10 mouse cellular contexts compared by ENCODE assay signal in the genomic region with DNA sequence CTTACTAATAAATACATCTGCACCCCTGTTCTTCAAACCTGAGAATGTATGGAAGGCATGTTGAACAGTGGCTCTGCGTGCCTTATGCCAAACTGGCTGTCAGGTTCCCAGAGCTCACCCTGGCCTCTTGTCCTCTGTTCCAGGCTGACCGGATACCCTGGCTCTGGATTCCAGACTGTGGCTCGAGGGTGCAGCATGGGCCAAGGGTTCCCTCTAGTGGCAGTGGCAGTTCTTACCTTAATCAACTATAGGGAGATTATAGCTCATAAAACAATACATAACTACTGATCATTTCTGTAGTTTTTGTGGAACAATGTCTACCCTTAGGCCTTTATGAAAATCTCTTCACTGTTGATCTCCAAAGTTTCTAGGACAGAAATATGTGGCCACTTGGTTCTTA. TPM values are rescaled to one million over a fixed set of nuclear protein-coding genes. Genes with fewer than 3 reads are reported as not detected.
A peak's percentile ranks its signal among the peaks of the same experiment; 100 is the strongest.
DNase-seq lines count a peak whose midpoint lies in the region; ATAC-seq and TF ChIP-seq lines count a peak whose summit lies in the region.
"Had no signal": no experiment of that assay in that cellular context is flagged by ENCODE, and none has a peak within 500 bp of the region (broad histone marks: within the 10 kb centered on the region; RNA-seq: fewer than 3 reads in every experiment).

No protein-coding gene starts in this region.

- H3K36me3 ChIP-seq in forebrain, postnatal 0 days (ENCODE audit: insufficient read depth): no peaks in the 10 kb centered on the region
- H3K36me3 ChIP-seq in forebrain, embryonic 12.5 days (replicated peaks): no peaks in the 10 kb centered on the region
- H3K36me3 ChIP-seq in splenic B cell, adult 2 months (ENCODE audit: control insufficient read depth, insufficient read depth, low read length, poor library complexity, severe bottlenecking): no peaks in the 10 kb centered on the region
- H3K36me3 ChIP-seq: limb, embryonic 12.5 days had no signal

- ATAC-seq in forebrain, postnatal 0 days: no peak
- ATAC-seq in forebrain, embryonic 12.5 days (ENCODE audit: low FRiP score): no peak
- no peak for ATAC-seq in inflammation-experienced regulatory T-cells, adult 6 months

- peak; percentile 42; the same call in 1 of the 2 replicates for TF ChIP-seq CTCF in forebrain, postnatal 0 days (IDR thresholded peaks at IDR 0.05; ENCODE audit: low read depth)
- peak; percentile 60 for TF ChIP-seq CTCF in cortical plate, adult 2 months (IDR thresholded peaks at IDR 0.05; ENCODE audit: extremely low read depth, insufficient read depth, low read length)
- peak; percentile 84 for TF ChIP-seq CTCF in layer of hippocampus, adult 2 months (conservative IDR thresholded peaks at IDR 0.05)

- DNase-seq in forebrain, postnatal 0 days: no peak
- DNase-seq in right cerebral cortex, adult 2 months (ENCODE audit: low spot score in 2 of 2): peak; percentile 40 to 50
- DNase-seq in right cerebral cortex, postnatal 36 days (ENCODE audit: low spot score in 2 of 2): no peak
- peak; percentile 19 to 44 for DNase-seq in layer of hippocampus, adult 2 months (ENCODE audit: low spot score in 2 of 2)
- DNase-seq in splenic B cell, adult 2 months (ENCODE audit: low read depth, low spot score): peak; percentile 49

- WGBS in forebrain, postnatal 0 days: 67% methylated on average over 3 of the region's 3 CpGs
- 86% methylated on average over 3 of the region's 3 CpGs for WGBS in forebrain, embryonic 12.5 days

- no peaks in the 10 kb centered on the region for H3K9me3 ChIP-seq in forebrain, postnatal 0 days (ENCODE audit: low read length)
- H3K9me3 ChIP-seq in forebrain, embryonic 12.5 days: no peaks in the 10 kb centered on the region
- H3K9me3 ChIP-seq: limb, embryonic 12.5 days had no signal

- no peak overlapping the region for H3K4me2 ChIP-seq in forebrain, postnatal 0 days (ENCODE audit: low read depth)
- H3K4me2 ChIP-seq in forebrain, embryonic 12.5 days: no peak overlapping the region
- H3K4me2 ChIP-seq: limb, embryonic 12.5 days had no signal

- H3K27ac ChIP-seq in forebrain, postnatal 0 days (ENCODE audit: low read depth, low read length): no peak overlapping the region
- H3K27ac ChIP-seq in forebrain, embryonic 12.5 days: no peak overlapping the region
- H3K27ac ChIP-seq in cortical plate, adult 2 months (ENCODE audit: insufficient read depth, low read length): no peak overlapping the region
- no peak overlapping the region for H3K27ac ChIP-seq in layer of hippocampus, adult 2 months
- H3K27ac ChIP-seq: limb, embryonic 12.5 days had no signal

- no peaks in the 10 kb centered on the region for H3K4me1 ChIP-seq in forebrain, postnatal 0 days (ENCODE audit: insufficient read depth)
- H3K4me1 ChIP-seq in forebrain, embryonic 12.5 days: no peaks in the 10 kb centered on the region
- no peaks in the 10 kb centered on the region for H3K4me1 ChIP-seq in cortical plate, adult 2 months (ENCODE audit: control insufficient read depth, insufficient read depth, low read length)
- H3K4me1 ChIP-seq: limb, embryonic 12.5 days had no signal

- no peak overlapping the region for H3K9ac ChIP-seq in forebrain, postnatal 0 days
- H3K9ac ChIP-seq in forebrain, embryonic 12.5 days: no peak overlapping the region
- H3K9ac ChIP-seq: limb, embryonic 12.5 days had no signal

- no peak overlapping the region for H3K4me3 ChIP-seq in forebrain, postnatal 0 days (ENCODE audit: low read depth, low read length)
- no peak overlapping the region for H3K4me3 ChIP-seq in forebrain, embryonic 12.5 days (replicated peaks)
- H3K4me3 ChIP-seq in cortical plate, adult 2 months (ENCODE audit: insufficient read depth, low read length): no peak overlapping the region
- no peak overlapping the region for H3K4me3 ChIP-seq in layer of hippocampus, adult 2 months
- H3K4me3 ChIP-seq: limb, embryonic 12.5 days had no signal

- no peaks in the 10 kb centered on the region for H3K27me3 ChIP-seq in forebrain, postnatal 0 days (ENCODE audit: insufficient read depth, low read length)
- H3K27me3 ChIP-seq in forebrain, embryonic 12.5 days: no peaks in the 10 kb centered on the region
- H3K27me3 ChIP-seq in splenic B cell, adult 2 months (ENCODE audit: control insufficient read depth, insufficient read depth, low read length, poor library complexity, severe bottlenecking): no peaks in the 10 kb centered on the region
- H3K27me3 ChIP-seq: limb, embryonic 12.5 days had no signal

- TF ChIP-seq POLR2A in cortical plate, adult 2 months (IDR thresholded peaks at IDR 0.05; ENCODE audit: extremely low read depth, insufficient read depth, low read length): no peak

RNA-seq across cellular contexts. Expression of a gene that starts 22.2 kb away (rescaled TPM):
- total RNA-seq in forebrain, postnatal 0 days (2014; rRNA removed): 0.08 TPM in 1 of 2 replicates, not detected in the other
- not detected in 2 replicates for polyA plus RNA-seq in forebrain, postnatal 0 days (2015; fragmentation: Nextera tagmentation; extraction: Ambion mirVana)
- polyA plus RNA-seq in forebrain, embryonic 12.5 days (2016; fragmentation: Nextera tagmentation; extraction: Ambion mirVana): not detected in 2 replicates
- polyA plus RNA-seq in cortical plate, adult 2 months (2012; rRNA removed): not detected in 2 replicates
- total RNA-seq in layer of hippocampus, adult 2 months (2021): not detected
- polyA plus RNA-seq in inflammation-experienced regulatory T-cells, adult 6 months (2017; shearing (Covaris generic)): not detected
- total RNA-seq: ES-E14 had no signal
- polyA plus RNA-seq: limb, embryonic 12.5 days had no signal

Comparison
In these comparisons a context has a peak if more than half of its experiments do, and no peak if none do; other contexts are left out.
1. DNase-seq: peak in right cerebral cortex, adult 2 months (2 of 2), layer of hippocampus, adult 2 months (2 of 2) and splenic B cell, adult 2 months (single experiment); none in forebrain, postnatal 0 days (single experiment) and right cerebral cortex, postnatal 36 days (0 of 2).
2. Peak in every context shown above with its lines, with median percentiles within 50 percentile points of each other: CTCF ChIP-seq.